Mouse (Mus musculus): ENCODE results near the gene Zfp78.
A peak's percentile ranks its signal among the peaks of the same experiment; 100 is the strongest.

The Zfp78 gene

DNA sequence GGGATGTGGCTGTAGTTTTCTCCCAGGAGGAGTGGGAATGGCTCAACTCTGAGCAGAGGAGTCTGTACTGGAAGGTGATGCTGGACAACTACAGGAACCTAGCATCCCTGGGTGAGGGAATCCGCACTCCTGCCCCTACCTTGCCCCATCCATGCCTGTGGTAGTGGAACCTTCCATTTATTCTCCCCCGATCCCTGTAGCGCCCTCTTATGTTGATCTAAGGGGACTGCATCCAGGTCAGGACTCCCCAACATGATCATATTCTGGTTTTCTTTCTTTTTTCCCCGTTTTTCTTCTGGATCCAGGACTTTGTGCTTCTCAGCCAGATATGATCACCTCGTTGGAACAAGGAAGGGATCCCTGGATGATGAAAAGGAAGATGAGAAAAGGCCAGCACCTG lies 26.4 kb downstream of the Zfp78 start:
- no peak for DNase-seq

DNA sequence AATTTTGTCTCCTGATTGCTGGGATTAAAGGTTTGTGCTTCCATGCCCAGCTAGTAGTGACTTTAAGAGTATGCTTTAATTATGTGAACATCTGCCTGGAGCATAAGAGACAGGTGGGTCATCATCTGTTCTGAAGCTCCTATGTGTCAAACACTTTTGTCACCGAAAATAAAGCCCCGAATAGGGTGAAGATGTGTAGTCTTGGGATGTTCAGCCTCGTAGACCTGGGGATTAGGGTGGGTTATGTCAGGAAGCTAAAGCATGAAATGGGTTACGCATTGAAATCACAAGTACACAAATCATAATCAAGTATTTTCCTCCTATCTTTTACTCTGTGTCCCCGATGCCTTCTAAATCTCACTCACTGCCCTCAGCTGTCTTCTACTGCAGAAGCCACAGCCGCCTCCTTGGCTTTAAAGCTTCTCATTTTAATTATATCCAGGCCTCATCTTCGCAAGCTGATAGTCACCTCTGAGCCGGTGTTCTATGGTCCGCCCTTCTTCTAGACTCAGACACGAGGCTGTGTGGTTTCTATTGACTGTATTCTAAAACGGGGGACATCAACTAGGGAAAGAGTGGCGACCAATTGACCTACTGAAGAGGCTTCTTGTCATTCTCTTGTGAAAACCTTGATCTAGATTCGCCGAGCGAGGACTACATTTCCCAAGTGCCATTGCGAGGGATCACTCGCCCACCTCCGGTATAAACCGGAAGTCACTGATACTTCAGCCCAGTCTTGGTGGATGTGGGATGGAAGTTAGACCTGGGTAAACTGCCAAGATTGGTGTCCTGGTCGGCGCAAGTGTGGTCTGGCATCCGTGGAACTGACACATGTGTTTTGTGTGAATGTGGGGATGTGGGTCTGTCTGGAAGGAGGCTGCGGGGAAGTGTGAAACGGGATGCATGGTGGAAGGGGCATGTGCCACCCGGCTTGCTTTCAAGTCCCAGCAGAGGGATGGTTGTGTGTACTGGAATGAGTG lies 35.2 kb downstream of the Zfp78 start, which contains the start of gene Smim17:
Smim17 (plus strand) TSS at position 720 of the 980 bp plus-strand sequence.
- DNase-seq, result peak; percentile 66

DNA sequence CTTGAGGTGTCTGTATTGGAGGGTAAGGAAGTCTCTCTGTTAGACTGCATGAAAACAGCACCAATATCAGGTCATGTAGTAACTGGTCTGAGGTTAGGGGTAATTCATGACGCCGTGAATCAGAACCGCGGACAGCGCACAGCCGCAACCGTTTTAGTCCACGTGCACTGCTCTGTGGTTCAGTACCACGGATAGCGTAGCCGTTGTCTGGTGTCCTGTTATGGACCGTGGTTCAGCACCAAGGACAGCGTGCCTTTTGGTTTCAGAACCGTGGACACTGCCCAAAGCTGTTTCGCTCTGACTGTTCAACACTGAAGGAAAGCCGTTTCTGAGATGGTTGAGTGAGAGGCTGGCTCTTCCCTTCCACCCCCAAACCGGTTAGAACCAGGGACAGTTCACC lies 47.0 kb downstream of the Zfp78 start, which contains the start of gene Gm20715:
Gm20715 (plus strand) TSS at position 235 of the 400 bp plus-strand sequence.
- DNase-seq, result no peak

DNA sequence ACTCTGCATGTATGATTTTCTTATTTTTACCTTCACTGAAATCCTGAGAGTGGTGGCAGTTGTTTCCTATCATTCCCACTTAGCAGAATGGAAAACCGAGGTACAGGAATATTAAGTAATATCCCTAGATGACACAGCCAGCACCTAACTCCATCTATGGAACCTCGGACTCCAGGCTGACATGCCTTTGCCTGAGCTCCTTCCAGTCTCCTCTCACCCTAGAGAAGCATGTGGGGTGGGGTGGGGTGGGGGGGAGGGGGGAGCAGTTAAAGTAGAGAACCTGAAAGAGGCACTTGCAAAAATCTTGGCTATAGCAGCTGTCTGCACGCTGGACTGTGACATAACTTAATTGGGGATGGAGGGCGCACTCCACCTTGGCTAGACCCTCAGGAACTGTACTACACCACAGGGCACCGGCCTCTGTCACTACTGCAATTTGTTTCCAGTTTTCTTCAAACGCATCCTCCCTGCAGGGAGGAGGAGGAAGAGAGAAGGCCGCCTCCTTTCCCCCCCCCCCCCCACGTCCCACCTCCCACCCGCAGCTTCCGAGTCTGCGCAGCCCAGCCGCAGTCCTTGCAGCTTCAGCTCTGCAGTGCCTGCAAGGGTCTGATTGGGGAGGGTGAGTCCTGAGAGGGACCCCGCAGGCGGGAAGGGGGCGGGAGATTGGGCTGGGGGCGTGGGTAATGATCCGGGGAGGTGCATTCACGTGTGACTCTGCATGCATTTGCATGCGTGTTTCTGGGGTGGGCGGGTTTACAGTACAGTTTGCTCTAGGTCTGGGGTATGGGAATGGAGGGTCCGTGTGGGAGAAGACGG lies 51.8 kb downstream of the Zfp78 start:
- DNase-seq, result no peak

DNA sequence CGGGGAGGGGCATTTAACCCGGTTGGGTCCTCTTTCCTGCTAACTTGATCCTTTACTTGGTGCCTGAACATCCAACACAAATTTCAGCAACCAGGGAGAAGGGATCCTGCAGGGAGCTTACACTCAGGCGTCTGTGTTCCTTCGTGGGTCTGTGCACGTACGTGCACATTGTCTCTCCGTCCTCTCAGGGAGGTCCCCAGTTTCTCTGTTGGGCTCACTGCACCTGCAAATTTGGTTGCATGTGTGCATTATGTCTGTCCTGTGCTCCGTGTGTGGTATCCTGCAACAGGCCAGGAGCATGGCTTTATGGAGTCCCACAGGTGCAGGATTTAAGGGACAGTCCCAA lies 52.3 kb downstream of the Zfp78 start:
- DNase-seq, result no peak

DNA sequence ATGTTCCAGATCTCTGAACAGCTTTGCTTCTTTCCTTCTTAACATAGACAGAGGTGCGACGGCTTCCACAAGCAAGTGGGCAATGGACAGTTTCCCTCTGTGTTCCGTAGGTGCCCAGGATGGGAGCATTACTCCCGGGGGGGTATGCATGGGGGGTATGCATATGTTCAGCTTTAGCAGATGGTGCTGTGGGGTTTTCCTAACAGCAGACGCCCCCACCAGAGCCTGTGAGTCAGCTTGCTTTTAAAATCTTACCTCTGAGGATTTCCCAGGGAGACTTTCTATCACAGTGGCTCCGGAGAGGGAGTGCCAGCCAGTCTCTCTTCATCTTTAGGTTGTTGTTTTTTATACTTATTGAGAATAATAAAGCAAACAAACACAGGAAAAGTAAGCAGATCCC lies 56.8 kb downstream of the Zfp78 start:
- no peak for DNase-seq

DNA sequence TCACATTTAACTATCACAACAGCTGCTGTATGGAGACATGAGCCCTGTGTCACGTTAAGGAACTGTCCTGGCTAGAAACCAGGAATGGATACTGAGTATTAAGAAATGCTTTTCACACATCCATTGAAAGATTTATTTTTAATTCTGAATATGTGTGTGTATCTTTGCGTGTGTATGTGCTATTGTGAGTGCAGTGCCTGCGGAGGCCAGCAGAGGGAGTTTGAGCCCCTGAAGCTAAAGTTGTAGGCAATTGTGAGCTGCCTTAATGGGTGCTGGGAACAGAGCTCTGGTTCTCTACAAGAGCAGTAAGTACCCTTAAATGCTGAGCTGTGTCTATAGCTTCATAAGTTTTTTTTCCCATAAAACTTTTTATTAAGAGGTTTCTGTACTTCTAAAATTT lies 66.3 kb downstream of the Zfp78 start:
- DNase-seq, result no peak

DNA sequence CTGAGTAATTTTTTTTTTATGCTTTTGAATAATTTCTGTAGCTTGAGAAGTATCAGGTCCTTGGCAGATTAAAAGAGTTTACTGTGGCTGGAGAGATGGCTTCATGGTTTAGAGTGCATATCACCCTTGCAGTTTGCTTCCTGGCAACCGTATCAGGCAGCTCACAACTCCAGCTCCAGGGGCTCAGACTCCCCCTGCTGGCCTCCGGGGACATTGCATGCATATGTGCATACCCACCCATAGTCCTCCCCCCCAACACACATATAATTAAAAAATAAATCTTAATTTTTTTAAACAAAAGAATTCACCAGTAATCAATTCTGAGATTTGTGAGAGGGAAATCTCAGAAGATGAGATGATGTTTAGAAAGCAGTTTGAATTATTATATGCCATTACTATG lies 67.3 kb downstream of the Zfp78 start:
- DNase-seq, result no peak

Measured in cerebellum, adult 11 months (tissue).